Mouse (Mus musculus) liver, embryonic 14.5 days (tissue): ENCODE data around the gene Cltc.

Experiments
- CTCF ChIP-seq: IDR thresholded peaks from 2 replicates; pipeline ENCODE4 v1.5.1; 2016; ENCODE audit warnings: antibody characterized with exemption, low read depth, control low read depth
- EP300 ChIP-seq: IDR thresholded peaks from 2 replicates; pipeline ENCODE4 v1.6.1; 2016; ENCODE audit warnings: antibody characterized with exemption, low read depth

DNA sequence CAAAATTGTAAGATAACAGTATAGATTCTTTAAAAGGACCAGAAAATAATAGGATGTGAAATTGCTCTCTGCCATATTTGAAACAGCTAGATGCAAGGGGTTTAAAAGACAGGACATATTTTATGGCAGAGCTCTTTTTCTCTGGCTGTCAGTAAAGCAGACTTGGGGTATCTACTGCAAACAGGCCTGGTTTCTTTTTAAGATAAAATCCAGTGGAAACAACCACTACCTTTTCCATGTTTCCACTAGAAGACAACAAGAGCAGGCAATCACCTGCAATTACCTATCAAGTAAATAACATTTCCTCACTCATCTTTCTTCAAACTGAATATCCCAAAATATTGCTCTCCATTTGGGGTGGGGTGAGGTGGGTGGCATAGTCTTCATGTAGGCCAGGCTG is 93.4 kb downstream of the Cltc start:
- TF ChIP-seq CTCF (no peak), EP300 (no peak)
